Mouse (Mus musculus): ENCODE results near the gene Eif3f. TPM values are rescaled to one million over a fixed set of nuclear protein-coding genes. Genes with fewer than 3 reads are reported as not detected.
A peak's percentile ranks its signal among the peaks of the same experiment; 100 is the strongest.

The Eif3f gene
- total and polyA plus RNA-seq, 3 experiments, result 145 to 283 (median 226) TPM

DNA sequence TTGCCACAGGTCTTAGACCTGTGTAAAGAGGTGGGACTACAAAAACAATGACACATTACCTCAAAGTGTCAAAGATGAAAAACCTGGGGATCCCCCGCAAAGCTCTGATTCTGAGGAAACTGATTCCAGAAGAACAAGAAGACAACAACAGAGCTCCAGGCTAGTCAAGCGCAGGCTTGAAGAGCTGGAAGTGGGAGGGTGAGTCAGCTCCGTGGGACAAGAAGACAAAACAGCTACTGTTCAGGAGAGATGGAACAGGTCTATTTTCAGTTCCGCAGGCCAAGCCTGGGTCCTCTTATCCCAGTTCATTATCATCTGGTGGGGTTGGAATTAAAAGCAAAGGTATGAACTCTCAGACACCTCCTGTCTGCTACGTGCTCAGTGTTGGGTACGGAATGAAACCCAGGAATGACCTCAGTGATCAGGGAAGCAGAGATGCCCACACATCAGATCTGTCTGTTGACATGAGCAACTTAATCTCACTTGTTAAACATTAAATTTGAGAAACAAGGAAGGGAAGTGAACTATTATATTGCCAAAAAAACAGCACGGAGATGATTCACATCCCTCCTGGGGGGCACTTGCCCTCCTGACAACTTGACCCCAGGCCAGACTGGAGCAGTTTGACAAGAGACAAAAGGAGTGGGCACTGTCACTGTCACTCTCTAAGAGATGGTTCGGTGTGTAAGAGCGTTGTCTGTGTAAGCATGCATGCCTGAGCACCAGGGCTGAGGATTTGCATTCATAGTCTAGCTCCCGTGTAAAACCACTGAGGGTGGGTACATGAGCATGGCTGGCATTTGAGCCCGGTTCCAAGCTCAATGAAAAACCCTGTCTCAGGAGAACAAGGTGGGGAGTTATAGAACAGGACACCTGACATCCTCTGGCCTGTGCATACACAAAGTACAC is 5.7 kb upstream of the Eif3f start:
- DNase-seq (ENCODE audit: low read depth, low spot score), result no peak
- no peaks in the 10 kb centered on the region for H3K79me2 ChIP-seq (ENCODE audit: control insufficient read depth, insufficient read depth, low read length, poor library complexity)
- peaks cover 4 to 13% of the 10 kb centered on the region in 2 experiments for H3K4me1 ChIP-seq (ENCODE audit: control insufficient read depth in 1 of 2, insufficient read depth in 2 of 2, low read length in 2 of 2)
- no peaks in the 10 kb centered on the region for H3K9me3 ChIP-seq (replicated peaks; ENCODE audit: insufficient read depth, low read length)
- no peaks in the 10 kb centered on the region for H3K27me3 ChIP-seq (ENCODE audit: control insufficient read depth in 1 of 2, insufficient read depth in 2 of 2, low read length in 2 of 2)
- H3K27ac ChIP-seq (ENCODE audit: control insufficient read depth, low read depth, low read length), result no peak overlapping the region
- H3K4me3 ChIP-seq (ENCODE audit: control insufficient read depth in 1 of 2, insufficient read depth in 1 of 2, low read depth in 2 of 2, low read length in 2 of 2), result no peak overlapping the region
- H3K36me3 ChIP-seq (ENCODE audit: control insufficient read depth in 1 of 2, insufficient read depth in 2 of 2, low read length in 2 of 2), result peaks cover 0 to 6% of the 10 kb centered on the region in 2 experiments; a peak in 2 of 4 replicates
- TF ChIP-seq SIN3A (IDR thresholded peaks at IDR 0.05; ENCODE audit: low read length), result no peak
- TF ChIP-seq POLR2AphosphoS5 (IDR thresholded peaks at IDR 0.05; ENCODE audit: borderline replicate concordance, low read depth, low read length), result no peak
- no peak for TF ChIP-seq POLR2AphosphoS2 (IDR thresholded peaks at IDR 0.05; ENCODE audit: low read length)
- TF ChIP-seq EP300 (IDR thresholded peaks at IDR 0.05; ENCODE audit: low read depth in 1 of 2, low read length in 2 of 2), result no peak
- no peak for TF ChIP-seq E2F4 (IDR thresholded peaks at IDR 0.05; ENCODE audit: borderline replicate concordance, low read depth, low read length)
- no peak for TF ChIP-seq CHD1 (IDR thresholded peaks at IDR 0.05; ENCODE audit: low read depth, low read length)
- TF ChIP-seq GABPA (IDR thresholded peaks at IDR 0.05; ENCODE audit: low read depth, low read length), result no peak
- TF ChIP-seq USF2 (IDR thresholded peaks at IDR 0.05; ENCODE audit: borderline replicate concordance in 1 of 2, insufficient read depth in 1 of 2, low read depth in 1 of 2, low read length in 2 of 2), result no peak
- no peak for TF ChIP-seq ETS1 (IDR thresholded peaks at IDR 0.05; ENCODE audit: low read depth, low read length)
- TF ChIP-seq ZNF384 (IDR thresholded peaks at IDR 0.05; ENCODE audit: low read depth, low read length), result no peak
- TF ChIP-seq HCFC1 (IDR thresholded peaks at IDR 0.05; ENCODE audit: low read depth, low read length), result no peak
- TF ChIP-seq USF1 (IDR thresholded peaks at IDR 0.05; ENCODE audit: low read depth, low read length), result no peak
- no peak for TF ChIP-seq SMC3 (IDR thresholded peaks at IDR 0.05; ENCODE audit: low read depth, low read length)
- no peak for TF ChIP-seq MYC (IDR thresholded peaks at IDR 0.05; ENCODE audit: low read depth, low read length)
- no peak overlapping the region for H3K9ac ChIP-seq (ENCODE audit: control insufficient read depth, low read depth, low read length, poor library complexity, severe bottlenecking)

DNA sequence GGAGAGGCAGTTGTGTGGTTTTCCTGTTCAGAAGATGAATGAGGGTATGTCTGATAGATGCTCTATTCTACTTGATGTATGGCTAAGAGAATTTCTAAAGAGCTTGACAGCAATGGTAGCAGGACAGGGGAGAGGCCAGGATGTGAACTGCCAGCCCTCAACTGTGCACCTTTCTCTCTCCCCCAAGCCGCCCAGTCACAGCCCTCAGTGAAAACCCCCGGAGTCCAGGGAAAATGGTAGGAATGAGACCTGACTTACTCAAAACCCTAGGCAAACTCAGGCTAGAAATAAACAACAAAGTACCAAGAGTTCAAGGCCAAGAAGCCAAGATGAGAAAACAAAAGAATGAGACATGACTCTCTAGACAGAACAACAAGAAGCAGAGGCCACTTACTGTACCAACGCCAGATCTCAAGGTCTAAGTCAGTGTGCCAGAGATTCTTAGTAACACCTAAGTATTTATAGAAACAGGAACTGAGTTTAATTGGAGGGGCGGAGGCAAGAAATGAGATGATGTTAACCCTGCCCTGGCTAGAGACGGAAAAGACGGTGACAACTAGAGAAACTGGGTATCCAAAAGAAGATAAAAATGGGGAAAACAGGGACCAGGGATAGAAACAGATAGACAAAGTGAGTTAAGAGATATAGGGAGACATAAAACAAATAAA is 4.4 kb upstream of the Eif3f start, which contains the start of gene Nlrp10:
Gene Nlrp10 (minus strand): TSS at position 453 of the 668 bp plus-strand sequence.
- H3K79me2 ChIP-seq (ENCODE audit: control insufficient read depth, insufficient read depth, low read length, poor library complexity), result peaks cover 6% of the 10 kb centered on the region
- H3K27me3 ChIP-seq (ENCODE audit: control insufficient read depth in 1 of 2, insufficient read depth in 2 of 2, low read length in 2 of 2), result no peaks in the 10 kb centered on the region
- peaks cover 4 to 13% of the 10 kb centered on the region in 2 experiments for H3K4me1 ChIP-seq (ENCODE audit: control insufficient read depth in 1 of 2, insufficient read depth in 2 of 2, low read length in 2 of 2)
- DNase-seq (ENCODE audit: low read depth, low spot score), result peak; percentile 84
- H3K9me3 ChIP-seq (replicated peaks; ENCODE audit: insufficient read depth, low read length), result no peaks in the 10 kb centered on the region
- peak within 1 kb of the TSS; percentile 6 to 52 for H3K4me3 ChIP-seq (ENCODE audit: control insufficient read depth in 1 of 2, insufficient read depth in 1 of 2, low read depth in 2 of 2, low read length in 2 of 2)
- peak within 1 kb of the TSS; percentile 10; the same call in 1 of the 2 replicates for H3K27ac ChIP-seq (ENCODE audit: control insufficient read depth, low read depth, low read length)
- peaks cover 0 to 6% of the 10 kb centered on the region in 2 experiments; a peak in 2 of 4 replicates for H3K36me3 ChIP-seq (ENCODE audit: control insufficient read depth in 1 of 2, insufficient read depth in 2 of 2, low read length in 2 of 2)
- peak within 1 kb of the TSS; percentile 26; the same call in 1 of the 2 replicates for H3K9ac ChIP-seq (ENCODE audit: control insufficient read depth, low read depth, low read length, poor library complexity, severe bottlenecking)
- peak; percentile 76 for TF ChIP-seq ETS1 (IDR thresholded peaks at IDR 0.05; ENCODE audit: low read depth, low read length)
- TF ChIP-seq NELFE (IDR thresholded peaks at IDR 0.05; ENCODE audit: low read depth, low read length), result 0 out of 2 replicates have a peak, but pooled peaks have one; percentile 20
- TF ChIP-seq UBTF (IDR thresholded peaks at IDR 0.05; ENCODE audit: borderline replicate concordance, insufficient read depth, low read depth, low read length), result no peak
- peak; percentile 59 for TF ChIP-seq ELF1 (IDR thresholded peaks at IDR 0.05; ENCODE audit: low read depth, low read length)
- 0 out of 2 replicates have a peak, but pooled peaks have one; percentile 23 for TF ChIP-seq TBP (IDR thresholded peaks at IDR 0.05; ENCODE audit: low read depth, low read length)
- TF ChIP-seq MYC (IDR thresholded peaks at IDR 0.05; ENCODE audit: low read depth, low read length), result no peak
- no peak for TF ChIP-seq USF1 (IDR thresholded peaks at IDR 0.05; ENCODE audit: low read depth, low read length)
- TF ChIP-seq RCOR1 (IDR thresholded peaks at IDR 0.05; ENCODE audit: low read depth, low read length), result peak; percentile 70; the same call in 1 of the 2 replicates
- 0 out of 2 replicates have a peak, but pooled peaks have one; percentile 18 for TF ChIP-seq GATA1 (IDR thresholded peaks at IDR 0.05; ENCODE audit: low read depth, low read length)
- TF ChIP-seq SIN3A (IDR thresholded peaks at IDR 0.05; ENCODE audit: low read length), result peak; percentile 89
- TF ChIP-seq ZMIZ1 (IDR thresholded peaks at IDR 0.05; ENCODE audit: low read depth, low read length), result 0 out of 2 replicates have a peak, but pooled peaks have one; percentile 48
- peak; percentile 70 for TF ChIP-seq HCFC1 (IDR thresholded peaks at IDR 0.05; ENCODE audit: low read depth, low read length)
- TF ChIP-seq MAZ (IDR thresholded peaks at IDR 0.05; ENCODE audit: low read depth, low read length), result peak; percentile 59; the same call in 1 of the 2 replicates
- no peak for TF ChIP-seq MAFK (IDR thresholded peaks at IDR 0.05; ENCODE audit: borderline replicate concordance, low read depth, low read length)
- TF ChIP-seq EP300 (IDR thresholded peaks at IDR 0.05; ENCODE audit: low read depth in 1 of 2, low read length in 2 of 2), result peak; percentile 56 to 65
- no peak for TF ChIP-seq JUND (IDR thresholded peaks at IDR 0.05; ENCODE audit: low read depth, low read length)
- peak; percentile 41; the same call in 1 of the 2 replicates for TF ChIP-seq TCF12 (IDR thresholded peaks at IDR 0.05; ENCODE audit: low read depth, low read length)
- TF ChIP-seq MAX (IDR thresholded peaks at IDR 0.05; ENCODE audit: low read length), result no peak

All from MEL (cell line).